Mouse (Mus musculus) midbrain, embryonic 14.5 days (tissue): ENCODE data around the gene Sall2. TPM values are rescaled to one million over a fixed set of nuclear protein-coding genes. Genes with fewer than 3 reads are reported as not detected.

Experiments
- ATAC-seq: fragments of 200-750 bp; cut with Nextera tagmentation; 2 replicates; pipeline ENCODE4 v1.8.0; 2017; ENCODE audit warnings: moderate number of reproducible peaks, moderate library complexity; ENCODE audit not compliant: low FRiP score, low TSS enrichment
- DNase-seq: peaks from one replicate; pipeline ENCODE4 v3.0.0-alpha.2; 2015
- H3K27ac ChIP-seq: fragments of 300-500 bp; sonication (generic); replicated peaks from 2 replicates; pipeline ENCODE4 v1.5.1; 2014; ENCODE audit warnings: mild to moderate bottlenecking, low read depth, low read length, moderate library complexity
- H3K27me3 ChIP-seq: fragments of 300-500 bp; sonication (generic); 2 replicates; pipeline ENCODE4 v1.6.1; 2014; ENCODE audit warnings: low read length, control low read depth, mixed read lengths; ENCODE audit not compliant: control insufficient read depth, insufficient read depth
- H3K36me3 ChIP-seq: fragments of 300-500 bp; sonication (generic); 2 replicates; pipeline ENCODE4 v1.6.1; 2014; ENCODE audit warnings: low read length, control low read depth; ENCODE audit not compliant: control insufficient read depth, insufficient read depth
- H3K4me1 ChIP-seq: fragments of 300-500 bp; sonication (generic); 2 replicates; pipeline ENCODE4 v1.6.1; 2014; ENCODE audit warnings: mild to moderate bottlenecking, antibody characterized with exemption, low read length, control low read depth; ENCODE audit not compliant: control insufficient read depth, insufficient read depth
- H3K4me2 ChIP-seq: fragments of 300-500 bp; sonication (generic); 2 replicates; pipeline ENCODE4 v1.6.1; 2014; ENCODE audit warnings: mild to moderate bottlenecking, low read length, moderate library complexity
- H3K4me3 ChIP-seq: fragments of 300-500 bp; sonication (generic); replicated peaks from 2 replicates; pipeline ENCODE4 v1.5.1; 2014; ENCODE audit warnings: low read depth, low read length
- H3K9ac ChIP-seq: fragments of 300-500 bp; sonication (generic); replicated peaks from 2 replicates; pipeline ENCODE4 v1.6.1; 2014; ENCODE audit warnings: mild to moderate bottlenecking, low read length, moderate library complexity
- H3K9me3 ChIP-seq: fragments of 300-500 bp; sonication (generic); 2 replicates; pipeline ENCODE4 v1.6.1; 2016; ENCODE audit warnings: low read length, control low read depth, mixed read lengths; ENCODE audit not compliant: control insufficient read depth
- WGBS: fragments of 180-500 bp; shearing (Covaris S2); extraction: QIAGEN DNeasy Blood & Tissue Kit; methylation state at CpG from one replicate; pipeline ENCODE4 v1.1.7; 2014; 5-methylcytosine and 5-hydroxymethylcytosine counted together
- polyA plus RNA-seq: library from polyadenylated mRNA; unstranded; fragments of >200 nt; fragmentation: Nextera tagmentation; extraction: Ambion mirVana; gene quantifications from 2 replicates; pipeline ENCODE4 v1.2.1, GENCODE M21; 2014

The Sall2 gene
- polyA plus RNA-seq, 1 experiment from 2014 or later = 55.6 TPM

DNA sequence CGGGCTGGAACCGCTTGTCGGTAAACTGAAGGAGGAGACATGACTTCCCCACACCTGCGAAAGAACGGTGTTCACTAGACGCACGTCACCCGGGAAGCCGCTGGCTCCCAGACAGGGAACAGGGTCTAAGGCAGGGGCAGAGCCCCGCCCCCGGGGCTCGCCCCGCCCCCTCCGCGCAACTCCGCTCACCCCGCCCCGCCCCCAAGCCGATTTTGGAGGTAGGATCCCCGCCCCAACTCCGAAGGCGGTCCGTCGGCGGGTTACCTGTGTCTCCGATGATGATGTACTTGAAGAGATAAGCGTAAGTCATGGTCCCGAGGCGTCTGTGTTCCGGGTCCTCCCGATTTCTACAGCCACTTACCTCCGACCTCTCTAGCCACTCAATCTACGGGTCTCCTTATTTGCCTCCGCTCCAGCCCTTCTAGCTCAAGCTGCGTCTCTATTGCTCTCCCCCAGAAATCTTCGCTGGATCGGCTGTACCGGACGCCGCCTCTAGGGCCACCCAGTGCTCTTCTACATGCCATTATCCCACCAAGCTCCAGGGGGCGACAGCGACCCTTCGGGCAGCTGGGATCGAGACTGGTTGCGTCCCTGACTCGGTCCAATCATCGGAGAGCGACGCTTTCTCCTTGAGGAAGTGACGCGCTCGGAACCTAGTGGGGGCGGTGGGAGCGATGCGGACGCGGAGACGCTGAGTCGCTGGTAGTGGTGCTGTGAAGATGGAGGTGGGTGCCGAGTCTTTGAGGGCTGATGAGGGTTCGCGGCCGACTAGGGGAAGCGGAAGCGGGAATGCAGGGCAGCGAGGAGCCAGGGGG is 49.4 kb downstream of the Sall2 start, which contains the start of the genes Tox4 and Rab2b:
TSS of gene Tox4 (plus strand) at position 215 of the 815 bp plus-strand sequence.
TSS of gene Rab2b (minus strand) at position 614 of the 815 bp plus-strand sequence.
- DNase-seq (peak; percentile 99), ATAC-seq (peak; percentile 97)
- Histone ChIP-seq H3K27ac (peak within 1 kb of the TSS; percentile 87), H3K9ac (peak within 1 kb of the TSS; percentile 89), H3K9me3 (no peaks in the 10 kb centered on the region), H3K4me1 (peaks cover 9% of the 10 kb centered on the region), H3K36me3 (peaks cover 17% of the 10 kb centered on the region), H3K27me3 (no peaks in the 10 kb centered on the region), H3K4me3 (peak within 1 kb of the TSS; percentile 87), H3K4me2 (peak within 1 kb of the TSS; percentile 77)
- WGBS = under 1% methylated on average over 65 of the region's 66 CpGs

DNA sequence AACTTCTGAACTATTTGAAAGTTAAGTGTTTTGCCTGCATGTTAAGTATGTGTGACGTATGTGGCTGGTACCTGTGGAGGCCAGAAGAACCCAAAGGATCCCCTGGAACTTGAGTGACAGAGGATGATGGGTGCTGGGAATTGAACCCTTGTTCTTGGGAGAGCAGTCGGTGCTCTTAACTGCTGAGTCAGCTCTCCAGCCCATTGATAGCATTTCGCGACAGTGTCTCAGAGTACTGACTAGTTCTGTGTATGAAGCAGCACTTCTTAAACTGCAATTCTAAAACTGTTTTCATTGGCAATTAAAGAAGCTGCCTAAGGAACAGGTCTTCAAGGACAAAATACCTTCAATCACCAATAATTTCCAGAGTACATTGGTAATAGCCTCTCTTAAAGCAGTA is 51.4 kb downstream of the Sall2 start:
- Histone ChIP-seq H3K9me3 (no peaks in the 10 kb centered on the region), H3K4me1 (peaks cover 9% of the 10 kb centered on the region), H3K27me3 (no peaks in the 10 kb centered on the region), H3K9ac (no peak overlapping the region), H3K4me3 (no peak overlapping the region), H3K27ac (no peak overlapping the region), H3K4me2 (no peak overlapping the region), H3K36me3 (peaks cover 27% of the 10 kb centered on the region)
- WGBS = 93% methylated on average over 4 of the region's 4 CpGs
- ATAC-seq (no peak), DNase-seq (no peak)

DNA sequence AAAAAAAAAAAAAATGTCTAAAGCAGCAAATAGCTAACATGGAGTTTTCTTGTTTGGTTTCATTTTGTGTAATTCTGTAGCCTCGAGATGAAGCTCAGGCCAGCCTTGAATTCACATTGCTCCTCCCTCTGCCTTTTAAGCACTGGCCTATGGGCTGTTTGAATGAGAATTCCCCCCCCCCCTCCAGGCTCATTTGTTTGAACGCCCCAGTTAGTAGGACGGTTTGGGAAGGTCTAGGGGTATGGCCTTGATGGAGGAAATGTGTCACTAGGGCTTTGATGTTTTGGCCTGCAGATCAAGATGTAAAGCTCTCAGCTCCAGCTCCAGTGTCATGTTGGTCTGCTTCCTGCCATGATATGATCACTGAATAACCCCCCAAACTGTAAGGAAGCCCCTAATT is 55.8 kb downstream of the Sall2 start:
- no peaks in the 10 kb centered on the region for H3K4me1 ChIP-seq
- H3K36me3 ChIP-seq = peaks cover 41% of the 10 kb centered on the region
- no peak for ATAC-seq

More for the DNA sequence above, 55.8 kb downstream of the Sall2 start:
- Histone ChIP-seq H3K4me2 (no peak overlapping the region), H3K9ac (no peak overlapping the region), H3K9me3 (no peaks in the 10 kb centered on the region), H3K27ac (no peak overlapping the region), H3K27me3 (no peaks in the 10 kb centered on the region), H3K4me3 (no peak overlapping the region)
- DNase-seq = no peak
- WGBS = 78% methylated on average over 3 of the region's 3 CpGs

Other genes starting within 250 kb of the Sall2 start
- 473 and 549 TPM in 2 replicates for gene Hnrnpc, start 224.7 kb downstream of the Sall2 start, polyA plus RNA-seq
- gene Rpgrip1, start 218.1 kb downstream of the Sall2 start, polyA plus RNA-seq = 39.5 and 57.3 TPM in 2 replicates
- gene Supt16, start 131.3 kb downstream of the Sall2 start, polyA plus RNA-seq = 58.7 and 74.9 TPM in 2 replicates
- 47.5 and 53.4 TPM in 2 replicates for gene Chd8, start 71.0 kb downstream of the Sall2 start, polyA plus RNA-seq
- 52.6 and 56.1 TPM in 2 replicates for gene Tox4, start 49.6 kb downstream of the Sall2 start, polyA plus RNA-seq
- gene Rab2b, start 49.2 kb downstream of the Sall2 start, polyA plus RNA-seq = 60.4 and 65.7 TPM in 2 replicates
- gene Mettl3, start 23.6 kb downstream of the Sall2 start, polyA plus RNA-seq = 39.8 and 42.8 TPM in 2 replicates
- gene Olfr1513, start 27.6 kb upstream of the Sall2 start, polyA plus RNA-seq = not detected in 2 replicates
- gene Olfr1512, start 50.4 kb upstream of the Sall2 start, polyA plus RNA-seq = not detected in 2 replicates
- 0.15 TPM in 1 of 2 replicates, not detected in the other for gene Olfr1511, start 68.6 kb upstream of the Sall2 start, polyA plus RNA-seq
- gene Olfr1510, start 85.6 kb upstream of the Sall2 start, polyA plus RNA-seq = not detected in 2 replicates
- gene Olfr1509, start 114.2 kb upstream of the Sall2 start, polyA plus RNA-seq = not detected in 2 replicates
- not detected in 2 replicates for gene Olfr1508, start 138.7 kb upstream of the Sall2 start, polyA plus RNA-seq
- not detected in 2 replicates for gene Olfr1507, start 167.0 kb upstream of the Sall2 start, polyA plus RNA-seq